Mouse (Mus musculus): ENCODE results near the gene Crcp.
"Not testable (repeated sequence)": the region's sequence is repeated elsewhere in the genome, so short reads cannot be mapped to it uniquely, and the experiment has no call there.

Gene Crcp

DNA sequence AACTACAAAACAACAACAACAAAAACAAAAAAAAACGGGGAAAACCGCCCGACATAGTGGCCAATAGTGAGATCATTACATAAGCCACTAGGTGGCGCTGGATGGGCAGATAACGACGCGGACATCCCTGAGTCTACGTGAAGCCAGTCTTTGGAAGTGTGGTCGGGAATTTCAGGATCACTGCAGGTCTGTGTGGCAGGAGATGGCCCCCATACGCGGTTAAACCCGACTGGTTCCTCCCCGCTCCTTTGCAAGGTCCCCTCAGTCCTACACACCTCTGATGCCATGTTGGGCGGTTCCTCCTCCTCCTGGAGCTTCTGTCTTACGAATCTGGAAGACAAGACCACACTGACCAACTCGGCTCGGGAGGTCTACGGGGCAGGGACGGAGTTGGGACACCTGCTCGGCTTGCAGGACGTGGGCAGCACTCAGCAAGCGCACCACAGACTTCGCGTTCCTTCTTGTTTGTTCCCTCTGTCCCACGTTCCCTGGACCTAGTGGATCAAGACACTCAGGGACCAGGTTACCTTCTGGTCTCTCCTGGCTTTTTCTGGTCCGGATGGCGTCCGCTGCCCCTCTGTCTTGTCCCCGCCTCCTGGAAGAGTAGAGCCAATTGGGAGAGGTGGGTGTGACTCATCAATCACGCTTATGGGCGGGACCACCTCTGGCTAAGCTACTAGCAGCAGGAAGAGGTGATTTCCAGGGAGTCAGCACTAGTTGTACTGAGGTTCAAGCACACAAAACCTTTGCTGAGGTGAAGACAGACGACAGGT is 5.1 kb upstream of the Crcp start:
- peak; percentile 66 to 70 for DNase-seq (ENCODE audit: low spot score in 2 of 2)

DNA sequence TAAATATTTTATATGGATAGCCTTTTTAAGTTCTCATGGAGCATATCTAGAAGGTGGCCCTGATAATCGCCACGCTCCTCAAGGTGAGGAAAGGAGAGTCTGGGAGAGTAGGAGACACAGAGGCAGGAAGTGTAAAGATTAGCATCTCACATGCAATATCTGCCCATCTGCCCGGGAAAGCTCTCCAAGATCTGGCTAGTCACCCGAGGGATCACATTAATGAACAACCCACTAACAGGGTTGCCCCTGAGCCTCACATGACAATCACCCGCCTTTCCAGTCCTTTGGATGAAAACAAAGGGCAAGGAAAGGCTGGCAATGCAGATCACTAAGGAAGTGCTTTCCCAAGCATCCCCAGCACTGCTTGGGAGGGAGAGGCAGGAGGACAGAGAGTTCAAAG is 2.0 kb upstream of the Crcp start:
- no peak for DNase-seq (ENCODE audit: low spot score in 2 of 2)

DNA sequence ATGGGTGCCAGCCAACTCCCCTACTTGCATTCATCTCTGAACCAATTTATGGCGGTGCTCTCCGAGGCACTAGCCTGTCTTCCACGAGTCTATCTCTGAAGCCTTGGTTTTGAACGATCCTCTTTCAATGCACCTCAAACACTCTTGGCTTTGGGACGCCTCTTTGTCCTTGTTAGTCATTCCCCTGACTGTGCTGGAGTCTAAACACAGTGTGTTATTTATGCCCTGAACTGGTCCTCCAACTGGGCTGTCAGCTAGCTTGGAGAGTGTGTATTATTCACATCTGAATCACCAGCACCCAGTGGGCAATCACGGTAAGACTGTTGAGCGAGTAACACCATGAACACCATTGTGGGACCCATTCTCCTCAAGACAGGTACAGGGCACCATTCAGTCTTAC is 1.4 kb upstream of the Crcp start:
- no peak for DNase-seq (ENCODE audit: low spot score in 2 of 2)

DNA sequence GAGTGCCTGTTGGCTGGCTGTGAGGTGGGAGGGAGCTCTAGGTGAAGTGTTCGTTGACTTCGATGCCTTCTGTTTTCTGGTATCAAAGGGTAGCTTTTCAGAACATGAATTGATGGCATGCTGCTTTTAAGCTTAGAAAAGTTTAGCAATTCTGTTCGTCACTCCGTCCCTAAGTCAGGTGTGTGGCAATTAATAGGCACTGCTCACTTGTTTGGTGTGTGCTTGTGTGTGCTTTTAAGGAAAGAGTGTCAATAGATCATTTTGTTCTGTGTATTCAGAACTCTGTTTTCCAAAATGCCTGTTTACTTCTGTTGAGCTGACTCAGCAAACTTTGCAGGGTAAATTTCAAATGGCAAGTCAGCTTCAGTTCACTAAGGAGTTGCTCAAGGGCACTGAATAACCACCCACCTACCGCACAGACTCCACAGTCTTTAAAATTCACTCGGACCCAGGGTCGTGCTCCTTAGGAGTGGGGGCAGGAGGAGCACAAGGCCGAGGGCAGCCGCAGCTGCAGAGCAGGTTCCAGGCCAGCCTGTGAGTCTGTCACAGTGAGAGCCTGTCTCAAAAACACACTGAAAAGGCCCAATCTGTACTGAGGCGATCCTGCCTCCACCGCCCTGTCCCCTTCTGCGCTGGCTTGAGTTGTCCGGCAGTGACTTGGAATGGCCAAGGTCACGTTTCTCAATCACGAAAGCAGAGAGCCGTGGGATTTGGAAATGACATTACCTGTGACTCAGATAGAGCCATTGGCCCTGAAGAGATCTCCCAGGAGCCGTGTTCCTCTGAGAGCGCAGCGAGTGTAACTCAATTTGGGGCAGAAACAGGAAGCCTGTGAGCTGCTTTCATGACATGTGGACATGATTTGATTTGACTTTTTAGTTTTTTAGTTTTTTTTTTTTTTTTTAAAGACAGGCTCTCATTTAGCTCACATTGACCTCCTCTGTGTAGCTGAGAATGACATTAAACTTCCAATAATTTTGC is 2.6 kb downstream of the Crcp start:
- DNase-seq (ENCODE audit: low spot score in 2 of 2) = no peak

DNA sequence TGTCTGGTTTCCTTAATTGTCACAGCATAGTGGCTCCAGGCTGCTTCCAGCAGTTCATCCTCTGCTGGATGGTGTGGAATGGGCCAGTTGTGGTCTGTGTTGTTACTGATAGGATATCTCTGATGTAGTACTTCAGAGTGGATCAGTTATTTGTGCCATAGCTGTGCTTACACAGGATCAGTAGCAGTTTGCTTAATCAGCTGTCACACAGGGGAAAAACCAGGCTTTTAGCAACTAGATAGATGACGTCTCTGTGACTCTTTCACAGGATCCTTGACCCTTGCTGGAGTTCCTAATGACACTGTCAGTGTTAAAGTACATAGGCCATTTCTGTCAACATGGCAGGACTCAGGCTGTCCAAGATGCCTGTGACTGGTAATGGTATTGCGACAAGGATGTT is 4.8 kb downstream of the Crcp start:
- no peak for DNase-seq (ENCODE audit: low spot score in 2 of 2)

DNA sequence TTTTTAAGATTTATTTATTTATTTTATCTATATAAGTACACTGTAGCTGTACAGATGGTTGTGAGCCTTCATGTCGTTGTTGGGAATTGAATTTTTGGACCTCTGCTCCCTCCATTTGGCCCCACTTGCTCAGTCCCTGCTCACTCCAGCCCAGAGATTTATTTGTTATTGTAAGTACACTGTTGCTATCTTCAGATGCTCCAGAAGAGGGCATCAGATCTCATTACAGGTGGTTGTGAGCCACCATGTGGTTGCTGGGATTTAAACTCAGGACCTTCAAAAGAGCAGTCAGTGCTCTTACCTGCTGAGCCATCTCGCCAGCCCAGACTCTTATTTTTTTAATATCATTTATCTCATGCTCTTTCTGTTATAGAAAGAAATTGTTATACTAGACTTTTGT is 7.2 kb downstream of the Crcp start:
- DNase-seq (ENCODE audit: low spot score in 2 of 2) = not testable (repeated sequence)

DNA sequence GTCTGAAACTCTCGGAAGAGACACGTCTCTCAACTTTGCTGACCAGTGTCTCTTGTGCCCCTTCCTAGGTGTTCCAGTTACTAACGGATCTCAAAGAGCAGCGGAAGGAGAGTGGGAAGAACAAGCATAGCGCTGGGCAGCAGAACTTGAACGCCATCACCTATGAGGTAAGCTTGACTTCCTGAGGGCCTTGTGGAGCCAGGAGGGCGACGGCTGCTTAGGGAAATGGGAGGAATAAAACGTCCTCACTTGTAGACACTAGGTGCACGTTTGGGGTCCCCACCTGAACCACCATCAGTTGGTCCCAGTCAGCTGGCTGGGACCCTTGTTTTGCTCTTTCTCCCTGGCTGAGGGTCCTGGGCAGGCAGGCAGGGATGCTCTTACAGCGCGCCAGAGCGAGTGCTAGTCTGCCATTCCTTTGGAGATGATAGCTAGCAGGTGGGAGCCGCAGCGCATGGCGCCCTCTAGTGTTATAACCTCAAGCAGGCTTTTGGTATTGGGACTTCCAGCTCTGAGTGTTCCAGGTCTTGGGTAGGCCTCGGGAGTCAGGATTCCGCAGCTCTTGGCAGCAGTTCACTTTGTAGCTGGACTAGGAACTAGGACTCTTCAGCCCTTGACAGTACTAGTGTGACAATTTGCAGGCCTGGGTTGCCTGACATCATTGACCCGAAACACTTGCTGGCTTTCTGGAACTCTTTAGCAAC is 8.8 kb downstream of the Crcp start:
- DNase-seq (ENCODE audit: low spot score in 2 of 2) = peak; percentile 32 to 64

DNA sequence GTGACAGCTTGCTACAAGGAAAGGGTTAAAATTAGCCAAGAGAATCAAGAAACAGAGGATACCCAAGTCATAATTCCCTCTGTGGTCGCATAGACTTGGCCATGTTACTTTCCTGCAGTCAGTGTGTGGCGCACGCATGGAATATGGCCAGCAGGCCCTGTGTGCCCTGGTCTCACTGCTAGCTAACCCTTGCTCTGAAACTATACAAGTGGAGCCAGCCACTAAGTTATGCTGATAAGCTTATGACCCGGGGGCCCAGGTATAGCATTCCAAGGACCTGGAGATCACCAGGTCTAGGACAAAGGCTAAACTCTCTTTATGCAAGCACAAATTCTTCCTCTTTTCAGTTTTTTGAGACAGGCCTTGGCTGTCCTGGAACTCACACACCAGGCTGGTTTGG is 11.7 kb downstream of the Crcp start:
- no peak for DNase-seq (ENCODE audit: low spot score in 2 of 2)

DNA sequence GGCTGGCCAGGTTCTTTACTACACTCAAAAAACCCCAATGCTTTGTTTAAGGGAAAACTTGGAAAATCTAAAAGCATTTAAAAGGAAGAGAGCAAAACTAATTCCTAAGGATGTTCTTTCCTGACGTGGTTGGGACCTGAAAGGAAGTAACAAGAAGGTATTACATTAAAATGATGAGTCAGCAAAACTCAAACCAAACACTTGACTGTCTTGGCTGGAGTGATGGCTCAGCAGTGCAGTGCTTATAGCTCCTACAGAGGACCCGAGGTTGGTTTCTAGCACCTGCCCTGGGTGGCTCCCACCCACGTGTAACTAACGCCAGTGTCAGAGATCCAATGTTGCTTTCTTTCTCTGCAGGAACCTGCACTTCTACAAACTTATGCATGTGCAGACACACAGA is 12.2 kb downstream of the Crcp start:
- no peak for DNase-seq (ENCODE audit: low spot score in 2 of 2)

DNA sequence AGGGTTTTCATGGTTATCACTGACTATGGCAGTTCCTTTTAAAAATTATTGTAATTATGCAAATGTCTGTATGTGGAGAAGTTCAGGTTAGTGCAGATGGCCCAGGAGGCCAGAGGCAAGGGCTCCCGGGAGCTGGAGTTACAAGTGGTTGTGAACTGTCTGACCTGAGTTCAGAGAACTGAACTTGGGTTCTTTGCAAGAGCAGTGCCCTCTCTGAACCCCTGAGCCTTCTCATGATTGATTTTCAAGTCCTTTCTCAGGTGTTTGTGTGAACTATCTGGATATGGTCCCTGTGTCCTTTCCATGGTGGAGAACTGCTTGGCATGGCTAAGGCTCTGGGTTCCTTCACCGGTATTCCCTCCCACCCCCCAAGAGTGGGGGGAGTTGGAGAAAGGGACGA is 14.7 kb downstream of the Crcp start:
- DNase-seq (ENCODE audit: low spot score in 2 of 2) = no peak

DNA sequence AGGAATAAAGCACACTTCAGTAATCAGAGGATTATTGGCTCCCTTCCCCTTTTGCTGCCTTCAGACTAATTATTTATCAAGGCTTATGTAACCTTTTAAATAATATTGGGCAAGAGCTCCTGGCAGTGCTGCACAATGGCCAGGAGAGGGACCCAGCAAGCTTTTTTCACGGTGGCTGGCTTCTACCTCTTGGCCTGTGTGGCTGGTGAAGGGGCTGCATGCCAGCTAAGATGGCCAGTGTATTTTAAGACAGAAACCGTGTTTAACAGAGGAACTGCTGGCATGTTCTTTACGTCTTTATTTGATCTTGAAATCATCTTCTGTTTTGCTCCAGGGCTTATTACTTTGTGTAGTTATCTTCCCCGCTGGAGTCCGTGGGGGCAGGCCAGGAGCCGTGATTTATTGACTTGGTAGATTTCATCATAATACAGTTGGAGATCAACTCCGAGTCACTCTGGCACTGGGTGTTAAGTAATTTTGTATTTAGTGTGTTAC is 15.2 kb downstream of the Crcp start:
- peak in 1 of 2 experiments; percentile 49 for DNase-seq (ENCODE audit: low spot score in 2 of 2)

DNA sequence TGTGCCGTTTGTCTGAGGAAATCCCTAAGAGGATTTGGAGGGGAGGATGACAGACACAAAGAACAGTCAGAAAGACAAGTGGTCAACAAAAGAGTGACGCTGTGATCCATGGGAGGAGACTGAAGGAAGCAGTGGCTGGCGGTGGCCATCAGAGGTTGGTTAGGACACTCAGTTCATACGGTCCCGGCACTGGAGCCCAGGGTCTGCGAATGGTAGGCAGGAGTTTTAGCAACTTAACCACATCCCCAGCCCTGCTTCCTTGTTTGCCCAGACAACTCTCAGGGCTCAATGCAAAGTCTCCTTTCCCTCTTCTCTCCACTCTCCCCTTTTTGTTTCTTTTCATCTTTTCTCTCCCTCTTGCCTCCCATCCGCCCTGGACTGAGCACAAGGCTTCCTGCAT is 17.0 kb downstream of the Crcp start:
- no peak for DNase-seq (ENCODE audit: low spot score in 2 of 2)

DNA sequence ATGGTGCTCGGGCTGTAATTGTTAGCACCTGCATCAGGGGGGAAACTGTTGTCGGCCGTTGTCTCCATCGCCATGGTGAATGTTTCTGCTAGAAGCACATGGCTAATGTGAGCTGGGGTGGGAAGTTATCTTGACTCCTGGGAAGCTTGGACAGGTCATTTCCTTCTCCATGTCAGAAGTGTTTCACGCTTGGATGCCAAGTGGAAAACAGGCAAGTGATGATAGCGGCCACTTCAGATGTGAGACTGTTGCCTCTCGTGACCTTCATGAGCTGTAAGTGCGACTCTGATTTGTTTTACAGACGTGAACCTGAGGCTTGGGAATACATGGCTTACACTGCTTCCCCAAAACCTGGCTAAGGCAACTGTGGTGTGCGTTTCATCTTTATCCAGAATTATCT is 17.5 kb downstream of the Crcp start:
- DNase-seq (ENCODE audit: low spot score in 2 of 2) = no peak

DNA sequence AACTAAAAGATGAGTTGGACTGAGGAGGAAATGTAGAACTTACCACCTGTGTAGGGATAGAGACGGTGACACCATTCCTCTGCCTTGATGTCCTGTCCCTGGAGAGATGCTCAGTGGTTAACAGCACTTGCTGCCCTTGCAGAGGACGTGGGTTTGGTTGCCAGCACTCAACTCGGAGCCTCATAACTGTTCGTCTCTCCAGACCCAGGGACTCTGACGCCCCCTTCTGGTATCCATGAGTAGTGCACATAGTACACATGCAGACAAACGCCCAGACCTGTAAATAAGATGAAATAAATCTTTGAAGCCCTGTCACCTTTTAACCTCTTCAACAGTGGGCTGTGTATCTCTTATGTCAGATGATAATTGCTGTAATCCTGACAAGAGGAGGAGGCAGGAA is 17.9 kb downstream of the Crcp start:
- DNase-seq (ENCODE audit: low spot score in 2 of 2) = no peak

DNA sequence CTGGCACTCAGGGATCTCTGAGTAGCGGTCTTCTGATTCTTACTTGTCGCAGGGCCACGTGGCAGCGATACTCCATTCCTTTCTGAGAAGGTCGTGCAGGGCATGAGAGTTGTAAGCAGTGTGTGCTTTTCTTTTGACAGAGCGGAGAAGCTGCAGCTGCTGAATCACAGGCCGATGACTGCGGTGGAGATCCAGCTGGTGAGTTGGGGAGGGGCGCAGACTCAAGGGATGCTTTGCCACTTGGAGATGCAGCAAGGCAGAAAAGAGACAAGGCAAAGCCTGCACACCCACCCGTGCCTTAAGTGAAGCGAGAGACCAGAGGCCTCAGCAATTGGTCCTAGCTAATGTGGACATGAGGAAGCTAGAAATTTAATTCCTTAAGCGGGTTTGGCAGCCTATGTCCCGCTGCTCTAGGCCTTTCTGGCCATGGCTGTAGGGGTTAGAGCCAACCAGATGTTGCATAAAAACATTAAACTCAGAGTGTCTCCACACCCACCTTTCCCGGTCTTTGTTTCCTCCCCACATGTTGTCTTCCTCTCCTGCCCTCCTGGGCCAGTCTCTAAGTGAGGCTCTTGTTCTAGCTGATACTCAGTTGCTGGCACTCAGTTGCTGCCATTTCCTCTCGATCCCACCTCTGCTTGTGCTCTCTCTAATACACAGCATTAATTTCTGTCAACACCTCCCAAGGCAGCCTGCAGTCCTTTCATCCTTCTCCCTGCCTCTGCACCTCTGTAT is 19.9 kb downstream of the Crcp start:
- DNase-seq (ENCODE audit: low spot score in 2 of 2) = no peak

DNA sequence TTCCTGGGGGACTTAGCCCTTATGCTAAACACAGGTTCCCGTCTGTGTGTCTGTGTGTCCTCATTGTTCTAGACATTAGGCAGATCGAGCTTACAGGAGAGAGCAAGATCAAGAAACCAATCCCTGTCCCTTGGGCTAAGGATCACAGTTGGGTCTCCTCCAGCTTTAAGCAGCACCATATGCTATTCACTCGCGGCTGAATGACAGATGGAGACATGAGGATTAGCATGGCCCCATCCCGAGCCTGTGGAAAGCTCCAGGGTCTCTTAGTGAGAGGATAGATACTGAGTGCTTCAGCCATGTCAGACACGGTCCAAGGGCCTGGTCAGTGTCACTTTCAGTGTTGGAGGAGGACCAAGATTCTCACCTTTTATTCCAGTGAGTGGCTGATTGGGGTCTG is 21.3 kb downstream of the Crcp start:
- no peak for DNase-seq (ENCODE audit: low spot score in 2 of 2)

DNA sequence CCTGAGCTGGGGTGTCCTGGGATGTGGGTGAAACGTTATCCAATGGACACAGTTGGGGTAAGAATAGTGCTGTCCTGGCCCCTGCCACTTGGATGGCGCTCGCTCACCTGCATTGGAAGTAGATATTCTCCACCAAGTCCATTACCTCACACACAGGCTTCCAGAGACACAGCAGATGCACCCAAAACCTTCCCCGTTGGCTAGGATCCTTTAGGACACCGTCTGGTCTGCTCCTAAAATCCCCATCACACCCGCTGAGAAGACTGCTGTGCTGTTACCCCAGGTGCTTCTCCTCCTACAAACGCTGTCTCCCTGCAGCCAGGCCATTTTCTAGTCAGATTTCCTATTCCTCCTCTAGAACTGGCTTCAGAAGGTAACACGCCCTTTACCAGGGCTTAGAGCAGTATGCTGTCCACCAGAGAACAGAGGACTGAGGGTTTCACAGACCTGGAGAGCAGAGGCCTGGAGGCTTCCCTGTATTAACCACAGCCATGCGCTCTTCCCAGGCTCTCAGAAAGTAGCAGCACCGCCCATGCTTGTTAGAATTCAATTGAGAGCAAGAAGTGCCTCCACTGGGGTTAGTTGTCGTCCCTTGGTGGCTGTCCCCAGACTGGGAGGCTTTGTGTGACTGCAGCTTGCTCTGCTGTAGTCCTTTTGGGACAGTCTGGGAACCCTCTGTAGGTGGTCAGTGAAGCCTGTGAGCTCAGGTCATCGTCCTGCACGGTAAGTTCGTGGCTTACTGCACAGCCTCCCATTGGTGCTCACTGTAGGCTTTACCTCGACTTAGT is 22.2 kb downstream of the Crcp start:
- no peak for DNase-seq (ENCODE audit: low spot score in 2 of 2)

DNA sequence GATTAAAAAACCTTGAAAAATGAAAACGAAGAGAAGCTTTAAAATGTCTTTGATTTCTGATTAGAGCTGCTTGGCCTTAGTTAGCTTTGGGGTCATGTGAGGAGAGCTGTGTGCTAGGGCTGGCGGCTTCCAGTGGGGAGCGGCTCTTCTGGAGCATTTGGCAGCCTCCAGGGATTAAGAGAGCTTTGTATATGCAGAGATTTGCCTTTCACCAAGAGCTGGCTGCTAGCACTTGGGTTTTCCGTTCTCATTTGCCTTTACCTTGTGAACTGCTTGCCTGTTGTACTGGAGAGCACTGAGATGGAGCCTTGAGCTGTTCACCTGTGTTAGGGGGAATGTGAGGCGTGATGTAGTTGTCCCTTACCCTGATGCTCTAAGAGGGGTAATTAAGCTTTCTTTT is 23.4 kb downstream of the Crcp start:
- no peak for DNase-seq (ENCODE audit: low spot score in 2 of 2)

DNA sequence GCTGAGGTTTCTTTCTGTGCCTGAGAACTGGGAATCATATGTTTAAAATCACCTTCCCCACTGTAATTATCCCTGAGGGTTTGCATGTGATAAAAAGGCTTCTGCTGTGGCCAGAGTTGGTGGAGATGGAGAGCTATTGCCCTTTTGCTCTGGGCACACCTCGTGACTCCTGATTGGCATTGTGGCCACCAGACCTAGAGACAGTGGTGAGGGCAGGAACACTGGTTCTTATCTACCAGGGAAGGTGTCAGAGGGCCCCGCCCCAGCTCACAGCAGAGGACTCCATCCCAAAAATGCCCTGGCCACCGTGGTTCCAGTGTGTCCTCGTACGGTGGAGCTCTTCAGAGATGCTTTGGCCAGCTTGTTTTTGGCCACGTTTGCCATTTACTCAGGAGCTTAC is 23.9 kb downstream of the Crcp start:
- no peak for DNase-seq (ENCODE audit: low spot score in 2 of 2)

DNA sequence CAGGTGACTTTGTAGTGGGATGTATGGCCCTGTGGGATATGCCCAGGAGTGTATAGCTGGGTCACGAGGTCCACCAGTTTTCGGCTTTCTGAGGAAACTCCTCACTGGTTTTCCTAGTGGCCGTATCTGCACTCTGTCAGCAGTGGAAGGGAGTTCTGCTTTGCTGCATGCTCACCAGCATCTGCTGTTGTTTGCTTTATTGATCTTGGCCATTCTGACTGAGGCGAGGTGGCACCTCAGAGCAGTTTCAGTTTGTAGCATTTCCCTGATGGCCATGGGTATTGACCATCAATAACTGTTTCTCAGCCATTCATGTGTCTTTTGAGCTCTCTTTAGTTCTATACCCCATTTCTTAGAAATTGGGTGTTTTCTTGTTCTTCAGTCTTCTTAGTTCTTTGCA is 26.6 kb downstream of the Crcp start:
- no peak for DNase-seq (ENCODE audit: low spot score in 2 of 2)

DNA sequence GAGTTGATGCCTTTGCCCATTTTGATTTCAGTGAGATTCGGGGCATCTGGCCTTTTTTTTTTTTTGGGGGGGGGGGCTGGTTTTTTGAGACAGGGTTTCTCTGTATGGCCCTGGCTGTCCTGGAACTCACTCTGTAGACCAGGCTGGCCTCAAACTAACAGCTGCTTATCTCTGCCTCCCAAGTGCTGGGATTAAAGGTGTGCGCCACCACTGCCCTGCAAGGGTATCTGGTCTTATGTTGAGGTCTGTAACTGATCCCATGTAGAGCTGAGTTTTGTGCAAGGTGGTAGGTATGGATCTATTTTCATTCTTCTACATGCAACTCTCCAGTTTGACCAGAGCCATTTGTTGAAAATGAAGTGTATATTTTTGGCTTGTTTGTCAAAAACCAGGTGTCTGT is 27.2 kb downstream of the Crcp start:
- DNase-seq (ENCODE audit: low spot score in 2 of 2) = no peak
